Mouse (Mus musculus): ENCODE results near the gene Prelid1. TPM values are rescaled to one million over a fixed set of nuclear protein-coding genes. Genes with fewer than 3 reads are reported as not detected.

The Prelid1 gene
- total RNA-seq, 4 experiments from 2014 or later, result 163 to 176 (median 166) TPM

GRCm38 (mm10) chr13:55330567-55331400, 10.5 kb downstream of the Prelid1 start:
- no peak for DNase-seq (ENCODE audit: low spot score in 2 of 2)

- DNase-seq (ENCODE audit: low spot score in 2 of 2), result no peak
Observed at GRCm38 (mm10) chr13:55332331-55332730, 12.0 kb downstream of the Prelid1 start.

DNA sequence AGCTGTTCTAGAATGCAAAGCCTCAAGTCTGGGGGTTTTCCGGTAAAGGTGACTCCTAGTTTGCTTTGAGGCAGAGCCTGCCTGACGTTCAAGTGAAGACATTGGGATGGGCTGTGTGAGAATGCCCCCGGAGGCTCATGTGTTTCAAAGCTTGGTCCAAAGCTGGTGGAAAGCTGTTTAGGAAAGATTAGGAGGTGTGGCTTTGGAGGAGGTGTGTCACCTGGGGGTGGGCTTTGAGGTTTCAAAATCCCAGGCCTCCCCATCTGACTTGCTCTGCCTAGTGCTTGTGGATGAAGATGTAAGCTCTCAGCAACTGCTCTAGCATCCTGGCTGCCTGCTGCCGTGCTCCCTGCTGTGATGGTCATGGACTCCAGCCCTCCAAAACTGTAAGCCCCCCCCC, 15.4 kb downstream of the Prelid1 start:
- no peak for DNase-seq (ENCODE audit: low spot score in 2 of 2)

DNA sequence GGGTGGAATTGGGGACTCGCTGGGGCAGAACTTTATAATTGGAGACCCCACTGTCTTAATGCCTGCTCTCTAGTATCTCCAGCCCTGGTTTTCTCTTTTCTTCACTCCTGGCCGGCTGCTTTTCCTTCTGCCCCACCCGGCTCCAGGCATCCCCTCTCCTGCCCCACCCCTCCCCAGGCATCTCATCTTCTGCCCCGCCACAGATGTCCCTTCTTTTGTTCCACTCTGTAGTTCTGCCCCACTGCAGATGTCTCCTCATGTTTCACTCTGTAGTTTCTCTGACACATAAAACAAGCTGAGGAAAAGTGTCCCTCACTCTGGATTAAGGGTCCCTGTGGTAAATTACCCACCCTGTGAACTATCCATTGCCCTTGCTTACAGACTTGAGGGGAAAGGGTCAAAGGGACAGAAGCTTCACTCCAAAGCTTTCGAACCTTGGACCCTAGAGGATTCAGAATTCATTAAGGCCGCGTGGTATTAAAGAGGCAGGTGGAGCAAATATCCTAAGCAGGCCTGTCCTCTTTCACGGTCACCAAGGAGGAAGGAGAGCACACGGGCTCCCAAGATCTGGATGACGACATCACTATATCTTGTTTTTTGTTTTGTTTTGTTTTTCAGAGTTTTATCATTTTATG, 17.2 kb downstream of the Prelid1 start:
- DNase-seq (ENCODE audit: low spot score in 2 of 2), result no peak

DNA sequence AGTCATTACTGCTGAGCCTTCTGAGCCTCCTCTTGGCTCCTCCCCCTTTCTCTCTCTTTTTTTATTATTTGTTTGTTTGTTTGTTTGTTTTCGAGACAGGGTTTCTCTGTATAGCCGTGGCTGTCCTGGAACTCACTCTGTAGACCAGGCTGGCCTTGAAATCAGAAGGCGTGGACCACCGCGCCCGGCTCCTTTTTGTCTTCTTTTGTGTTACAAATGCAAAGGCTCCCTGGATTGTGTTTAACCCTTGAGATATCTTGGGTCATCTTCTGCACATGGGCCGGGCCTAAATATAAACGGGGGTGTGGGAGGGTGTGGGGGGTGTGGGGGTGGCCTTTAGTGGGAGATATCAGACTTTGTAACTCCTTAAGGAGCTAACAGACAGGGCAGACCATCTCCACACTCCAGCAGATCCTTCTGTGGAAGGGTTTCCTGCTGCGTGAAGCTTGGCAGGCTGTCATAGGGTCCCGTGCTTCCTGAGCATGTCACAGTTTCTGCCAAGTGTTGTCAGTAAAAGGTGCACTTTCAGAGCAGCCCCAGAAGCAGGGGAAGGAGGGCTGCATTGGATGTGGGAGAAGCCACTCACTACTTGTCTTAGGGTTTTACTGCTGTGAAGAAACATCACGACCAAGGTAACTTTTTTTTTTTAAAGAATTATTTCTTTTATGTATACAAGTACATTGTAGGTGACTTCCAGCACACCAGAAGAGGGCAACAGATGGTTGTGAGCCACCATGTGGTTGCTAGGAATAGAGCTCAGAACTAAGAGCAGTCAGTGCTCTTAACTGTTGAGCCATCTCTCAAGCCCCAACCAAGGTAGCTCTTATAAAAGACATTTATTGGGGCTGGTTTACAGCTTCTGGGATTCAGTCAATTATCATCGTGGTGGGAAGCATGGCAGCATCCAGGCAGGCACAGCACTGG, 18.1 kb downstream of the Prelid1 start:
- no peak for DNase-seq (ENCODE audit: low spot score in 2 of 2)

- DNase-seq (ENCODE audit: low spot score in 2 of 2), result no peak
Observed at GRCm38 (mm10) chr13:55339259-55339658, 19.0 kb downstream of the Prelid1 start.

DNA sequence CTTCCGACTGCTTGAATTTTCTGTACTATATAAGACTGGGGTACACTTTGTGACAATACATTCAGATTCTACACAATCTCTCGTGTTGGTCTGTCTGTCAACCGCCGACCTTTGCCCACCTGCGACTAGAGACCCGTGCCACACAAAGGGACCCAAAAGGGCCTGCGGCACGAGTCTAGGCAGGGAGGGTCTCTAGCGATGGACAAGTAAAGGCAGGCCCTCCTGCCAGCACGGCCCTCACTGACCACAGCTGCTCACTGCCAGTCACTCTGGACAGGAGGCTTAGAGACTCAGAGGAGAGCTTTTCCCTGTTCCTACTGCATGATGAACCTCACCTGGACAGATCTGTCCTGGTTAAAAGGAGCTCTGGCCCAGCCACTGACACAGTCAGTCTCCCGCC, 22.2 kb downstream of the Prelid1 start:
- DNase-seq (ENCODE audit: low spot score in 2 of 2), result no peak

DNA sequence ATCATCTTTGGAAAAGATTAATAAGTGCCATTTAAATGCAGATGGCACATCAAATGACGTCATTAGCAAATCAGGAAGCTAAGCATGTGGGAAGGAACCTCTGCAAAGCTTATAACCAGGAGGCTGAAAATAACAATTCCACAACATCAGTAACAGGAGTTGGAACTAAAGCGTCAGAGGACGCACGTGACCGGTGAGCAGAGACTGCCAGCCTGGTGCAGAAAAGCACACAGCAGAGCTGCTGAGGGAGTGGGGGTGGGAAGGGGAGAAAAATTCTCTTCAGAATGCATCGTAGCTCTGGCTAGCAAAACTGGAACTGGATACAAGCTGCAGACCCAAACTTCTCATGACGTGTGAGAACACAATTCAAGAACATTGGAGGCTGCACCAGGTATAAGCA, 24.0 kb downstream of the Prelid1 start:
- no peak for DNase-seq (ENCODE audit: low spot score in 2 of 2)

- no peak for DNase-seq (ENCODE audit: low spot score in 2 of 2)
Observed at GRCm38 (mm10) chr13:55346745-55347144, 26.4 kb downstream of the Prelid1 start.

DNA sequence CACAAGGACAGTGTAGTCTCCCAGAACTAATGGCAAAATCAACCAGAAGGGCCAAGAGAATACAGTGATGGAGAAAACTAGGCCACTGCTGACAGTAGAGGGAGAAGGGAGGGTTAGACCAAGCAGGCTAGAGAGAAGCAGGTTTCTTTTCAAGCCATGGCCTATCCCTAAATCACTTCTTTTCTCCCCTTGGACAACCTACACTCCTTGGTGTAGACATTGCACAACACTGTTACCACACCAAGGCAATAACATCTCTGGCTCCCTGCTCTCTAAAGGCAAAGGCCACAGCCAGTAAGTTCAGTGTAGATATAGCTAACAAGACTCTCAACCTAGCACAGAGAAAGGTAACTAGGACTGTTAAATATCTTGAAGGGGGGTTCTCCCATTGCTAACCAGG, 40.8 kb downstream of the Prelid1 start:
- no peak for DNase-seq (ENCODE audit: low spot score in 2 of 2)

DNA sequence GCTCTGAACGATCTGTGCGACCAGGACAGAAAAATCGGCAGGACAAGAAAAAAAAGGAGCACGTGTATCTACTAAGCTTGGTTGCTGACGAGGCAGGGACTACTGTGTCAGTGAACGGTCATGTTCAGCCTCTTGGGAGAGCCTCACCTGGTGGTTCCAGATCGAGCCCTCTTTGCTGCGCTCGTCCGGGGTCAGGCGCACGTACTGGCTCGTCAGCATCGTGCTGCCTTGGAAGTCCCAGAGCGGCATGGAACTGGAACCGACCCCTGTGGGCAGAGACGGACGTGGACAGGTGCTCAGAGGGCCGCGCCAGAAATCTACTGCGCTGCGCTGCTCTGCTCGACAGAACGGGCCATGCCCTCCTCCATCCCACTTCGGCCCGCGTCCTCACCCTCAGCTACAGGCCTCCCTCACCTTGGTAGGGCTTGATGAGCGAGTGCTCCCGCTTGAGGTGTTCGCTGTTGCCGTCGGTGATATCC, 41.7 kb downstream of the Prelid1 start:
- DNase-seq (ENCODE audit: low spot score in 2 of 2), result no peak

GRCm38 (mm10) chr13:55362453-55363060, 42.3 kb downstream of the Prelid1 start, which contains the start of gene Lman2:
Gene Lman2, minus strand, starts transcription at chr13:55362783.
- DNase-seq (ENCODE audit: low spot score in 2 of 2), result peak; percentile 93 to 99

GRCm38 (mm10) chr13:55368401-55368800, 48.1 kb downstream of the Prelid1 start:
- DNase-seq (ENCODE audit: low spot score in 2 of 2), result no peak

- DNase-seq (ENCODE audit: low spot score in 2 of 2), result peak; percentile 26 to 65
Observed at GRCm38 (mm10) chr13:55369531-55370114, 49.3 kb downstream of the Prelid1 start, which contains the start of gene Rgs14. Gene Rgs14, plus strand, starts transcription at chr13:55369732.

GRCm38 (mm10) chr13:55370234-55370633, 49.9 kb downstream of the Prelid1 start:
- DNase-seq (ENCODE audit: low spot score in 2 of 2), result no peak

DNA sequence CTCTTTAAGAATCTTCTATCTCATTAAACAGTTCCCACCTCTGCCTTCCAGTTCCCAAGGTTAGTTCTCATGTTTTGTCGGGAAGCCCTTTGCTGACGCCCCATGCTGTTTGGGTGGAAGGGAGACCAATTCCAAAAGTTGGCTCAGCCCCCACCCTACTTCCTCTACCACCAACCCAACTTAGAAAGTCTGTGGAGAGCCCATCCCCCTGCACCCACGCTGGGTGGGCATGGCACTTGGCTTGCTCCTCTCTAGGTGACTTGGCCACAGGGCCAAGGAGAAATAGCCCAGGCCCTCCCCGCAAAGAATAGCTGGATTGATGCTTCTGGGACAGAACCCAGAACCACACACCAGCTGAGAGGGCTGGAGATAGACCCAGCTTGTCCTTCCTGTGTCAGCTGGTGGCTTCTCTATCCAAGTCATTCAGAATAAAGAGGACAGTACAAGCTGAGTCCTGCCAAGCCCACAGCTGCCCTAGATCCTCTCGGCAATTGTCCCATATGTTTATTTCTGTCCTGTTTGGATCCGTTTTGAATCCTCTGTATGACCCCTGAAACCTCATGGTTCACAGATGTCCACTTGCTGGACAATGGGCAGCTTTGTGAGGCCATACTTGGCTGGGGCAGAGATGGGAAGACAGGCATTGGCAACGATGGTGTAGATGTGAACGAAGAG, 50.8 kb downstream of the Prelid1 start:
- DNase-seq (ENCODE audit: low spot score in 2 of 2), result peak in 1 of 2 experiments; percentile 68

DNA sequence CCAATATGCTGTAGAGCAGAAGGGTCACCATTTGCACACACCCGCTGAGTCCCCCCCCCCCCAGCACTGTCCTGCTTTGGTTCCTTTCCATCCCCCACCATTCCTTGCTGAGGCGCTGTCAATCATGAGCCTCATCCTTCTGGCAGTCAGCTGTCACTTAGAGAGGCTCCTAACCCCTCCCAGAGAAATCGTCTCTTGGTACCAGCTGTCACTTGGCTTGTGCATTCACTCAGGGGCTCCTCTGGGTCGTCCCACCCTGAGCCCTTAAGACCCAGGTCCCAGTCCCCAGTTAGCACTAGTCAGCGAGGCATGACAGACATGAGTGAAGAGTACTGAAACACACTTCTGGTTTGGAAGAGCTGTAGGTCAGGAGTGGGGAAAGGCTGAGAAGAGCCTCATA, 51.4 kb downstream of the Prelid1 start:
- no peak for DNase-seq (ENCODE audit: low spot score in 2 of 2)

- DNase-seq (ENCODE audit: low spot score in 2 of 2), result no peak
Observed at GRCm38 (mm10) chr13:55374206-55374924, 54.1 kb downstream of the Prelid1 start.
